Mouse (Mus musculus) spleen, adult 2 months (tissue): ENCODE data around the gene Hist2h2aa2. TPM values are rescaled to one million over a fixed set of nuclear protein-coding genes. Genes with fewer than 3 reads are reported as not detected.

Source experiments
- DNase-seq, 2 experiments: peaks; one replicate each; pipeline versions ENCODE4 v3.0.0 to v3.0.0-alpha.2; 2012 to 2021; ENCODE audit warnings: low spot score in 2 of 2, low read depth in 1 of 2
- H3K27ac ChIP-seq: fragments of 200-500 bp; 2 replicates; pipeline ENCODE4 v1.5.1; 2012; ENCODE audit warnings: low read length, inconsistent platforms; ENCODE audit not compliant: insufficient read depth
- H3K27me3 ChIP-seq: fragments of 200-500 bp; 2 replicates; pipeline ENCODE4 v1.6.1; 2012; ENCODE audit warnings: mild to moderate bottlenecking, moderate library complexity, low read length, inconsistent platforms; ENCODE audit not compliant: control insufficient read depth, insufficient read depth
- H3K36me3 ChIP-seq: fragments of 200-500 bp; 2 replicates; pipeline ENCODE4 v1.6.1; 2012; ENCODE audit warnings: mild to moderate bottlenecking, low read length, inconsistent platforms; ENCODE audit not compliant: control insufficient read depth, insufficient read depth
- H3K4me1 ChIP-seq: fragments of 200-500 bp; 2 replicates; pipeline ENCODE4 v1.6.1; 2011; ENCODE audit warnings: inconsistent platforms; ENCODE audit not compliant: control insufficient read depth, insufficient read depth, insufficient read length
- H3K4me3 ChIP-seq: fragments of 200-500 bp; 2 replicates; pipeline ENCODE4 v1.5.1; 2011; ENCODE audit warnings: mild to moderate bottlenecking, inconsistent platforms; ENCODE audit not compliant: insufficient read depth, insufficient read length; ENCODE audit errors: extremely low read depth
- CTCF ChIP-seq: fragments of 200-500 bp; IDR thresholded peaks from 2 replicates; pipeline ENCODE4 v1.5.1; 2011; ENCODE audit warnings: mild to moderate bottlenecking, inconsistent platforms; ENCODE audit not compliant: insufficient read depth, insufficient read length, insufficient replicate concordance; ENCODE audit errors: extremely low read depth
- POLR2A ChIP-seq: fragments of 200-500 bp; IDR thresholded peaks from 2 replicates; pipeline ENCODE4 v1.6.1; 2011; ENCODE audit warnings: low read depth, low read length, inconsistent platforms
- WGBS: fragments of 180-500 bp; shearing (Covaris S2); methylation state at CpG from one replicate; pipeline ENCODE4 v1.1.7; 2018; 5-methylcytosine and 5-hydroxymethylcytosine counted together
- polyA plus RNA-seq: library from polyadenylated mRNA; depleted of rRNA; stranded (reverse); fragments of >200 nt; gene quantifications from 2 replicates; pipeline ENCODE4 v1.2.3, GENCODE M21; 2012

Gene Hist2h2aa2
- polyA plus RNA-seq, 1 experiment: 169 TPM

DNA sequence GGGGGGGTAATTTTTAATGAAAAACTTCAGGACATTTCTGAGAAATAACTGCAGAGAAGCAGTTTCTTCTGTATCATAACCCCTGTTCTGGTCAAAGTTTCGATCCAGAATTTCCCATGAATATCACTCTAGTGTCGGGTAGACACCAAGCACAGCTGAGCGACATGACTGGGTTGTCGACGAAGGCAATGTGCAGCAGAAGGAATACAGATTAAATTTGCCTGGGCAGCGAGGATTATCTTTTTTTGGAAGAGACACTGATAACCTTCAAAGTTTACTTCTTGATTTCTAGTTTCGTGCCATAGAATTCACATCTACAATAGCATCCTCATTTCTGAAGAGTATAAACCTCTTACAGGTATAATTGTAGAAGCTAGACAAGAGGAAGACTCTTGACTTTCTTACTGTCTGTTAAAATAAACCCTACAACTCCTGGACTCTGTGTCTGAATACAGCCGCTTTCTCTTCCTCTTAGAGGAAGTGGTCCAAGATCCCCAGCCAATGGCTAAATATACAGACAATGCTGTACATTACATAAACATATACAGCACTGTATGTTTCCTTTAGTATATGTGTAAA is 26.1 kb upstream of the Hist2h2aa2 start:
- Histone ChIP-seq H3K4me1 (peaks cover 7% of the 10 kb centered on the region; the same call in 1 of the 2 replicates), H3K36me3 (no peaks in the 10 kb centered on the region), H3K27ac (no peak overlapping the region), H3K4me3 (no peak overlapping the region), H3K27me3 (no peaks in the 10 kb centered on the region)
- WGBS: 70% methylated on average over 8 of the region's 8 CpGs
- no peak for DNase-seq
- no peak for TF ChIP-seq POLR2A
- TF ChIP-seq CTCF: no peak

DNA sequence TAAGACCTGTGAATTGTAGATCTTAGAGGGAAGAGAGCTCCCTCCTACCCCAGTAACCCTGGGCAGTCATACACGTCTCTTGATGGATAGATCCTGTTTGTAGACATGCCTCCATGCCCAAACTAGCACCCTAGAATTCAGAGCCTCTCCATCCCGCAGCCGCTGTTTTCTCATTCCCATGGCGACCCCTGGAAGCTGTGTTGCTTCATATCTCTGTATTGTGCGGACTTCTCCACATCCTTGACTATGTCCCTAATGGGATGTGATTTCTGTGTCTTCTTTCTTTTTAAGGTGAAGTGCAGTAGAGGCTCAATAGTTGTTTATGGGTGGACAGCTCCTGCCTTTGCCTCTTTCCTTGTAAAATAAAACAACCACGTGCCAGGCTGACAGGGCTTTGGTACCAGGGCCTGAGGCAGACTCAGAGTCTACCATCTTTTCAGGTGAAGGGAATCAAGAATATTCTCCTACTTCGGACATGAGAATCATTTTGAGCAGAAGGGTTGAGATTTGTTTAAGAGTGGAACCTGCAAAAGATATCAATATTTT is 24.4 kb upstream of the Hist2h2aa2 start:
- Histone ChIP-seq H3K27ac (peak overlapping the region; percentile 100), H3K4me1 (peaks cover 7% of the 10 kb centered on the region; the same call in 1 of the 2 replicates), H3K36me3 (no peaks in the 10 kb centered on the region), H3K27me3 (no peaks in the 10 kb centered on the region), H3K4me3 (no peak overlapping the region)
- no peak for DNase-seq
- TF ChIP-seq CTCF: no peak
- no peak for TF ChIP-seq POLR2A
- 66% methylated on average over 7 of the region's 7 CpGs for WGBS

DNA sequence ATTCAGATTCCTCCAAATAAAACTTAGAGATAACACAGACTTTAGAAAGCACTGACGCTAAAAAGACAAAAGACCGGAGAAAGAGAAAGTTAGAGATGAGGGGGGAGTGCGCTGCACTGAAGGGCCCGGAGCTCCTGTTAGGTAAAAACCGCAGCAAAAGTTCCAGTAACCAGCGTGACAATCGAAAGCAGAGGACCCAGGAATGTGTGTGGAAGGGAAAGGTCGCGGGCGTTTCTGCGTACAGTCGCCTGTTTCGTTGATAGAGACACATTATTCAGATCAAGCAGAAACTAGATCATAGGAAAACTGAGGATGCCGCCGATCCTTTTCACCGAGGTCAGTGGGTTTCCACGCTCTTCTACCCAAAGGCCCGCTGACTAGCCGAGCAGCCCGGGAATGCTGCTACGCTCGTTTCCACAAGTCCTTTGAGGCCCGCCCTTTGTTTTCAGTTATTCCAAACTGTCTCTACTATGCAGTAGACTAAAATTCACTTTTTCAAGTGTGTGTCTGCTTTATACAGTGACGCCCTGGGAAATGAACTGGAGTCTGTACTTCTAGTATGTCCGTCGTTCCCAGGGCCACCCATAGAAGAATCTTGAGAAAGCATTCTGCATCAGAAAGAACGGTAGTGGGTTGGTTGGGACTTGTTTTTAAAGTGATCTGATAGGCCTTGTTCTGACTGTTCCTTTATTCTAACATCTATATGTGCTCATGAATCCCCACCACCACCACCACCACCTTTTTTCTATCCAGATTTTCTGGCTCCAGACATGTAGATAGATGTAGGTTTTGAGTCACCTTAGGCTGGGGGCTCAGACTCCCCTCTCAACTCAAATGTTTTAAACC is 23.7 kb upstream of the Hist2h2aa2 start:
- TF ChIP-seq CTCF: no peak
- TF ChIP-seq POLR2A: no peak
- peak in 1 of 2 experiments; percentile 44 for DNase-seq
- Histone ChIP-seq H3K27me3 (no peaks in the 10 kb centered on the region), H3K36me3 (no peaks in the 10 kb centered on the region), H3K27ac (peak overlapping the region; percentile 100), H3K4me3 (peak overlapping the region; percentile 76), H3K4me1 (peaks cover 7% of the 10 kb centered on the region; the same call in 1 of the 2 replicates)
- 1% methylated on average over 27 of the region's 27 CpGs for WGBS

DNA sequence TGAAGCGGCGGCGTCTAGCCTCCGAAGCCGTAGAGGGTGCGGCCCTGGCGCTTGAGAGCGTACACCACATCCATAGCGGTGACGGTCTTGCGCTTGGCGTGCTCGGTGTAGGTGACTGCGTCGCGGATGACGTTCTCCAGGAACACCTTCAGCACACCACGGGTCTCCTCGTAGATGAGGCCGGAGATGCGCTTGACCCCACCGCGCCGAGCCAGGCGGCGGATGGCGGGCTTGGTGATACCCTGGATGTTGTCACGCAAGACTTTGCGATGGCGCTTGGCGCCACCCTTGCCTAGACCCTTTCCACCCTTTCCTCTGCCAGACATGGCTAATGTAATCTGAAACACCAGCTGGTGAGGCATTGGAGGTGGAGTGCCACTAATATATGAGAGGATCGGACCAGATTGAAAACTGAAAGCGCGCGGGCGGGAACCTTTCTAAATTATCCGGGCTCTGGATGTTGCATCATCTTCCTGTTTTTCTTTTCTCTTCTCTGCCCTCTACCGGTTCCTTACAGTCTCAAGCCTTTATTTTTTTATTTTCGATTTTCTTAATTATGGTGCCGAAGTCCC is 23.0 kb upstream of the Hist2h2aa2 start, which contains the start of gene Hist2h4:
TSS of gene Hist2h4 (minus strand) at position 333 of the 572 bp plus-strand sequence.
- DNase-seq: peak; percentile 89 to 92
- Histone ChIP-seq H3K27me3 (no peaks in the 10 kb centered on the region), H3K4me1 (peaks cover 6% of the 10 kb centered on the region; the same call in 1 of the 2 replicates), H3K27ac (peak within 1 kb of the TSS; percentile 100), H3K4me3 (peak within 1 kb of the TSS; percentile 76), H3K36me3 (no peaks in the 10 kb centered on the region)
- TF ChIP-seq CTCF (no peak), POLR2A (peak; percentile 100)
- WGBS: 1% methylated on average over 40 of the region's 40 CpGs

DNA sequence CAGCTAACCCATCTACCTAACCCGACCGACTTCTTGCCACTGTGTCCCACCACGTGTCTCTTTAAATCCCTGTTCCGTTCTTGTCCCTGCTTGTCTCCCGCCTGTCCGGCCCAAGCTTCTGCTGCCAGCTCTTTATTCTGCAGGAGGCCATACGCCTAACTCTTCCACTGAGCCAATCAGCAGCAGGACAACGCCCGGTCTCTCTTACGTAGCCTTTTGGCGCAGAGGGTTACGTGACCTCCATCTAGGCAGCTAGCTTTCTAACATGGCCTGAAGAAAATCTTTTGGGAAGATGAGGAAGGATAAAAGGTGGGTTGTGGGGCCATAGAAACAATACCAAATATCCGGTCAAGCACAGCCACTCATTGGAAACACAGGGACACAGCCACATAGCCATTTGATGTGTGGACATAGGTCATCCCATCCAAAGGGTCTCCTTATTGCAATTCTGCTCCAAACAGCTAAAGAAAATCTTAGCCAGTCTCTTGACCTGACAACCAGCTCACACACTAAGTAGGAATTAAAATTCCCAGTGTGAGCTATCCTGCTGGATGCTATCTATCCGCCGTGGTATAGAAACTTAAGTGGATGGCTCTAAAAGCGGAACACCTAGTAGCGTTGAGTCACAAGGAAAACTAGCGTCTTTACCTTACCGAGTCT is 22.3 kb upstream of the Hist2h2aa2 start:
- under 1% methylated on average over 19 of the region's 19 CpGs for WGBS
- Histone ChIP-seq H3K36me3 (no peaks in the 10 kb centered on the region), H3K27ac (peak overlapping the region; percentile 96), H3K4me1 (peaks cover 4% of the 10 kb centered on the region; the same call in 1 of the 2 replicates), H3K27me3 (no peaks in the 10 kb centered on the region), H3K4me3 (peak overlapping the region; percentile 76)
- peak; percentile 11; the same call in 1 of the 2 replicates for TF ChIP-seq POLR2A
- no peak for TF ChIP-seq CTCF
- peak; percentile 68 to 71 for DNase-seq

DNA sequence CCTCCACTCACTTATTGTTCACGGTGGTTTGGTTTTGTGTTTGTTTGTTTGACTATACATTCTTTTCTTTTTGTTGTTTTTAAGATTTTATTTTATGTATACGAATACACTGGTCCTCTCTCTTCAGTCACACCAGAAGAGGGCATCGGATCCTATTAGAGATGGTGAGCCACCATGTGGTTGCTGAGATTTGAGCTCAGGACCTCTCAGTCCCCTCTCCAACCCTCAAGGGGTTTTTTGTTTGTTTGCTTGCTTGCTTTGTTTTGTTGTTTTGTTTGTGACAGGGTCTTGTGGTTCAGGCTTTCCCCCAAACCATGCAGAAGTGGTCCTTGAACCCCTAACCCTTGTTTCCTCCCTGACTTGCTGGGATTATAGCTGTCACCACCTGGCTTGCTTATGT is 21.5 kb upstream of the Hist2h2aa2 start:
- Histone ChIP-seq H3K4me1 (peaks cover 4% of the 10 kb centered on the region; the same call in 1 of the 2 replicates), H3K36me3 (no peaks in the 10 kb centered on the region), H3K27ac (peak overlapping the region; percentile 96), H3K27me3 (no peaks in the 10 kb centered on the region), H3K4me3 (0 out of 2 replicates have a peak overlapping the region, but pooled peaks have one; percentile 76)
- TF ChIP-seq CTCF (no peak), POLR2A (no peak)
- DNase-seq: no peak
- WGBS: 56% methylated on average over 3 of the region's 3 CpGs
